Mouse (Mus musculus): ENCODE data around the gene Sars. TPM values are rescaled to one million over a fixed set of nuclear protein-coding genes. Genes with fewer than 3 reads are reported as not detected.

Gene Sars
- polyA plus RNA-seq, 1 experiment: 272 TPM

DNA sequence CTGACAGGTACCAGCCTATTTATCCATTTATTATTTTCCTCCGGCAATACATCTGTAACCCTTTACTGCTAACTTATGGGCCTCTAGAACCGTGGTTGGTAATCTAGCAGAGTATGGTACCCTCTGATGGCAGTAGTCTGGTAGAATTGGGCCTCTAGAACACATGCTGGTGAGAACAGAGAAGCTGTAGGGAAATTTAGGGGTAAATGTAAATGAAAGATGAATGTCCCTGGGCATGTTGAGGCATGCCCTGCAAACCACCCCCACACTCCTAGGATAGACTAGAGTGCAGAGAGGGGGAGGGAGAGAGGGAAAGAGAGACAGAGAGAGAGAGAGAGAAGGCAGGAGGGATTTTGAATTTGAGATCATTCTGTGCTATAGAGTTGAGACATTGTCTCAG lies 60.6 kb downstream of the Sars start:
- Histone ChIP-seq H3K27me3 (ENCODE audit: control insufficient read depth, insufficient read depth, insufficient read length) (no peaks in the 10 kb centered on the region), H3ac (ENCODE audit: control insufficient read depth, insufficient read length, low read depth) (peak overlapping the region; percentile 12), H3K79me2 (ENCODE audit: control insufficient read depth, insufficient read depth) (peaks cover 14% of the 10 kb centered on the region), H3K36me3 (ENCODE audit: control insufficient read depth, insufficient read depth) (peaks cover 17% of the 10 kb centered on the region), H3K4me3 (ENCODE audit: insufficient read depth, poor library complexity, severe bottlenecking) (peak overlapping the region; percentile 43), H3K79me3 (ENCODE audit: low read depth) (peaks cover 2% of the 10 kb centered on the region)
- no peak for TF ChIP-seq FOSL1 (IDR thresholded peaks at IDR 0.05; ENCODE audit: insufficient read depth, low read length, poor library complexity, severe bottlenecking)
- TF ChIP-seq CTCF (IDR thresholded peaks at IDR 0.05; ENCODE audit: control insufficient read depth, insufficient read depth, insufficient read length): no peak
- no peak for TF ChIP-seq CEBPB (IDR thresholded peaks at IDR 0.05; ENCODE audit: low read depth)
- TF ChIP-seq MYOD1 (IDR thresholded peaks at IDR 0.05; ENCODE audit: control insufficient read depth, insufficient read length, low read depth): no peak
- no peak for TF ChIP-seq USF1 (IDR thresholded peaks at IDR 0.05; ENCODE audit: low read depth)
- no peak for TF ChIP-seq MYOG (IDR thresholded peaks at IDR 0.05; ENCODE audit: control insufficient read depth, extremely low read depth, insufficient read length)
- no peak for TF ChIP-seq MAX (IDR thresholded peaks at IDR 0.05)

DNA sequence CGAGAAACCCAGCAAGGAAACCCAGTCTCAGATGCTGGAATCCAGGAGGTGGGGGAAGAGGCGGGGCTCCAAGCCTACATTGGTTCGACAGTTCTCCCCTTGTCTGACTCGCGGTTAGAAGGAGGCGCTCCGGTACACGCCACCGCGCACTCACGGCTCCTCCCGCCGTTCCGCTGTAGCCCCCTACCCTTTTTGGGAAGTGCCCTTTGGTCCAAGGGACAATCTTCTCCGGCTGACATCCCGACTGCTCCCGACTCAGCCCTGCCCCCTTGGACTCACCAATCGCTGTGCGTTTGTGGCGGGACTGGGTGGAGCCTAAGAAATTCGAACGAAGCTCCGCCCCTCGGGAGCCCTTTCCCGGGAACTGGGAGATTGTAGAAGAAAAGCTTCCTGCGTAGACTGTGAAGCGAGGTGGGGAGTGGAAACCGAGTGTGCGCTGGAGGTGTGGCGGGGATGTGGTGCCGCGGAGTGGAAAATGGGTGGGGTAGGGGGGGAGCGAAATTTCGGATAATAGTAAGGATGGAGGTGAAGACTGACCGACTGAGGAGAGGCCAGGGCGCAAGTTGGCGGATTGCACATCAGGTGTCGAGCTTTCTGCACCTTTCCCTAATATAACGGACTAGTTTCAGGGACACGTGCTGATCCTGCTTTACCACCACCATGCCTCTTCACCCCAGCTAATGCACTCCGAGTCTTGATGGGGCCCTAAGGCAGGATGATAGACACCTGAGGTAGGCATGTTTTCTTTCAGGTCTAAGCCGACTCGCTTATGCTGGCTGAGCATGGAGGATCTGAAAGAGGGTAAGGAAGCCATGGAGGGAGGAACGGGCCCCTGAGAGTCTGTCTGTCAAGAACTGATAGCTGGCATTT lies 61.3 kb downstream of the Sars start, which contains the start of gene Psrc1:
Gene Psrc1 (plus strand): TSS at position 355 of the 870 bp plus-strand sequence.
- Histone ChIP-seq H3K27me3 (ENCODE audit: control insufficient read depth, insufficient read depth, insufficient read length) (no peaks in the 10 kb centered on the region), H3K79me3 (ENCODE audit: low read depth) (peaks cover 2% of the 10 kb centered on the region)
- TF ChIP-seq MYOD1 (IDR thresholded peaks at IDR 0.05; ENCODE audit: control insufficient read depth, insufficient read length, low read depth): no peak

DNA sequence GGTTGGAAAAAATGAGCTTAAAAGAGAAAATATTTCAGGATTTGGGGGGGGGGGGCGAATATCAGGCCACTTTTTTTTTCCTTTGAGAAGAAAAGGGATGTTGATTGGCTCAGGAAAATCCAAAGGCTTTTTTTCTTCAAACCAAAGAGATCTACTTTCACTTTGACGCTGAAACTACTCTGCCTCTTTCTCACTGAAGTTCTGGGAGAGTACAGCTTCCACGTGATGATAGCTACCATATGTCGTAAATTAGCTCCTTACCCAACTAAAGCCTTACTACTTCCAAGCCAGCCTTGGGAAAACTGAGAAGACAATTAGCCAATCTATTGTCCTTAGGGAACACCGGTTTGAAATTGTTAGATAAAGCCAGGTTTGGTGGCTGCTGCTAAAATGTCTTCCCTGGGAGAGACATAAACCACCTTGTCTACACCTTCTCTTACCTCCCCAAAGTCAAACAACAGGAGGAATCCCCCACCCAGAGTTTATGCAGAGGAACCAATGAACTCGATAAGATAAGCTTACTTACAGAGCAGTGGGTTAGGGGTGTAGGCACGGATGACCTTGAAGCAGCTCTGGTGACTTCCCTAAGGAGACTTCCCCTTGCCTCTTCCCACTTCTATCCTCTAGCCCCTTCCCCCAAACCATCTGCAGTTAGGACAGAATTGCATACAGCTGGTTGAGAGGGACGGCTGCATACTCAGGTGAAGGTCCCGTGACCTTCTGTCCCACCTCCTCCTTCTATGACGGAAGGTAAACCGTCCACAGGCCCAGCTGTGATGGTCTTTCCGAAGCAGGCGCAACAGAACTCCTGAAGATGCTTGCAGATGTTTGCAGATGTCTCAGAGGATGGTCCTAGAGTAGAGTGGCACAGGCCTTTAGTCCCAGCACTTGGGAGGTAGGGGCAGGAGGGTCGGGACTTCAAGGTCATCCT lies 62.8 kb downstream of the Sars start:
- Histone ChIP-seq H3K36me3 (ENCODE audit: control insufficient read depth, insufficient read depth) (peaks cover 11% of the 10 kb centered on the region), H3ac (ENCODE audit: control insufficient read depth, insufficient read length, low read depth) (no peak overlapping the region), H3K79me3 (ENCODE audit: low read depth) (peaks cover 2% of the 10 kb centered on the region), H3K79me2 (ENCODE audit: control insufficient read depth, insufficient read depth) (peaks cover 14% of the 10 kb centered on the region), H3K27me3 (ENCODE audit: control insufficient read depth, insufficient read depth, insufficient read length) (peaks cover 9% of the 10 kb centered on the region), H3K4me3 (ENCODE audit: insufficient read depth, poor library complexity, severe bottlenecking) (no peak overlapping the region)
- peak; percentile 26 for TF ChIP-seq USF1 (IDR thresholded peaks at IDR 0.05; ENCODE audit: low read depth)
- TF ChIP-seq CTCF (IDR thresholded peaks at IDR 0.05; ENCODE audit: control insufficient read depth, insufficient read depth, insufficient read length): no peak
- TF ChIP-seq MYOD1 (IDR thresholded peaks at IDR 0.05; ENCODE audit: control insufficient read depth, insufficient read length, low read depth): no peak
- TF ChIP-seq MAX (IDR thresholded peaks at IDR 0.05): no peak

More for the DNA sequence above, 61.3 kb downstream of the Sars start, which contains the start of gene Psrc1:
- Histone ChIP-seq H3K36me3 (ENCODE audit: control insufficient read depth, insufficient read depth) (peaks cover 17% of the 10 kb centered on the region), H3ac (ENCODE audit: control insufficient read depth, insufficient read length, low read depth) (peak within 1 kb of the TSS; percentile 56), H3K79me2 (ENCODE audit: control insufficient read depth, insufficient read depth) (peaks cover 14% of the 10 kb centered on the region), H3K4me3 (ENCODE audit: insufficient read depth, poor library complexity, severe bottlenecking) (peak within 1 kb of the TSS; percentile 43)

DNA sequence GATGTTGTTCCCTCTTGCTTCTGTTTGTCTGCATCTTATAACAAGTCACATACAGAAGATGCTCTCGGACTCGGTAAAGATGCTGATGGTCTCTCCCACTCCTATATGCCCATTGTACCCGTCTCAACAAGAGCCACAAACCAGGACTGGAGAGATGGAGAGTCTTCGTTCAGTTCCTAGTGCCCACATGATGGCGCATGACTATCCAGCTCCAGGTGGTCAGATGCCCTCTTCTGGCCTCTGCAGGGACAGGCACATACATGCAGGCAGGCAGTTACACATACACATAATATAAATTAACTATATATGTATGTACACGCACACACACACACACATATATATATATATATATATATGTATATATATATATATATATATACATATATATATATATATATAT lies 64.3 kb downstream of the Sars start:
- peaks cover 14% of the 10 kb centered on the region for H3K27me3 ChIP-seq (ENCODE audit: control insufficient read depth, insufficient read depth, insufficient read length)
- H3K79me3 ChIP-seq (ENCODE audit: low read depth): peaks cover 2% of the 10 kb centered on the region
- TF ChIP-seq MYOG (IDR thresholded peaks at IDR 0.05; ENCODE audit: control insufficient read depth, extremely low read depth, insufficient read length) (no peak), USF1 (IDR thresholded peaks at IDR 0.05; ENCODE audit: low read depth) (no peak), CEBPB (IDR thresholded peaks at IDR 0.05; ENCODE audit: low read depth) (no peak), MAX (IDR thresholded peaks at IDR 0.05) (no peak), CTCF (IDR thresholded peaks at IDR 0.05; ENCODE audit: control insufficient read depth, insufficient read depth, insufficient read length) (peak; percentile 62), MYOD1 (IDR thresholded peaks at IDR 0.05; ENCODE audit: control insufficient read depth, insufficient read length, low read depth) (no peak)
- H3ac ChIP-seq (ENCODE audit: control insufficient read depth, insufficient read length, low read depth): no peak overlapping the region
- no peak overlapping the region for H3K4me3 ChIP-seq (ENCODE audit: insufficient read depth, poor library complexity, severe bottlenecking)
- H3K36me3 ChIP-seq (ENCODE audit: control insufficient read depth, insufficient read depth): no peaks in the 10 kb centered on the region
- H3K79me2 ChIP-seq (ENCODE audit: control insufficient read depth, insufficient read depth): peaks cover 14% of the 10 kb centered on the region

DNA sequence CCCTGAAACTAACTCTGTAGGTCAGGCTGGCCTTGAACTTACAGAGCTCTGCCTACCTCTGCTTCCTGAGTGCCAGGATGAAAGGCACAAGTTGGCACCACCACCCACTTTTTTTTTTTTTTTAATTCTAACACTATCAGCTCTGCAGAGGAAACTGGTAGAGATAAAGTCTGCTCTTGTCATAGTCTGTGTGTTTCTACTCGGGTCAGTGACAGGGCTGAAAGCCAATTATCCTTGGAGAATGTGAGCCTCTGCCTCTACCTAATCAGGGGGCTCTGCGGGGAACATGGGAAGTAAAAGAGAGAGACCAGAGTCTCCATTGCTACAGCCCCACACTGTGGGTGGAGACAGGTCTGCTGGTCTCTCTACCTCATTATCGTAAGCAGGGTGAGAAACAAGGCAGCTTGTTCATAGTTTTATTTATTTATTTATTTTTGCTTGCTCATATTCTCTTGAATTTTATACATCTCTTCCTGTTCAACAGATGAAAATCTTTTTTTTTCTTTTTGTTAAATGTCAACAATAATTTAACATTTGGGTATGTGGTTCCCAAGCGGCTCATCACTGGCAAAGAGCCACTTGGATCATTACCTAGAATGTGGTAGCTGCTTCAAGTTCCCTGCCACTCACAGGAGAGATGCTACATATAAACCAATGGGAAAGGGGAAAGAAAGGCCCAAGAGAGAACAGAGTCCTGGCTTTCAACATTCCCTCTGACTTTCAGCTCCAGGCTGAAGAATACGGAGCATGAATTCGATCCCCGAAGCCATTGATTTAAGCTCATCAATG lies 65.9 kb downstream of the Sars start:
- Histone ChIP-seq H3ac (ENCODE audit: control insufficient read depth, insufficient read length, low read depth) (no peak overlapping the region), H3K79me3 (ENCODE audit: low read depth) (no peaks in the 10 kb centered on the region), H3K79me2 (ENCODE audit: control insufficient read depth, insufficient read depth) (no peaks in the 10 kb centered on the region)

More for the DNA sequence above, 65.9 kb downstream of the Sars start:
- Histone ChIP-seq H3K27me3 (ENCODE audit: control insufficient read depth, insufficient read depth, insufficient read length) (peaks cover 27% of the 10 kb centered on the region), H3K36me3 (ENCODE audit: control insufficient read depth, insufficient read depth) (no peaks in the 10 kb centered on the region), H3K4me3 (ENCODE audit: insufficient read depth, poor library complexity, severe bottlenecking) (no peak overlapping the region)
- TF ChIP-seq USF1 (IDR thresholded peaks at IDR 0.05; ENCODE audit: low read depth): no peak
- TF ChIP-seq CTCF (IDR thresholded peaks at IDR 0.05; ENCODE audit: control insufficient read depth, insufficient read depth, insufficient read length): no peak
- TF ChIP-seq MYOG (IDR thresholded peaks at IDR 0.05; ENCODE audit: control insufficient read depth, extremely low read depth, insufficient read length): no peak
- TF ChIP-seq CEBPB (IDR thresholded peaks at IDR 0.05; ENCODE audit: low read depth): no peak
- TF ChIP-seq FOSL1 (IDR thresholded peaks at IDR 0.05; ENCODE audit: insufficient read depth, low read length, poor library complexity, severe bottlenecking): no peak

Other genes with a start within 250 kb of the Sars start
- 1.7 TPM for gene Cyb561d1, start 244.0 kb downstream of the Sars start, polyA plus RNA-seq (2012; fragmentation: generic; extraction: Trizol)
- gene Atxn7l2, start 234.3 kb downstream of the Sars start, polyA plus RNA-seq (2012; fragmentation: generic; extraction: Trizol): 6.8 TPM
- not detected for gene Sypl2, start 218.6 kb downstream of the Sars start, polyA plus RNA-seq (2012; fragmentation: generic; extraction: Trizol)
- gene Psma5, start 188.3 kb downstream of the Sars start, polyA plus RNA-seq (2012; fragmentation: generic; extraction: Trizol): 289 TPM
- gene Sort1, start 161.1 kb downstream of the Sars start, polyA plus RNA-seq (2012; fragmentation: generic; extraction: Trizol): 0.41 TPM
- gene Mybphl, start 80.3 kb downstream of the Sars start, polyA plus RNA-seq (2012; fragmentation: generic; extraction: Trizol): not detected
- 27.9 TPM for gene Psrc1, start 61.4 kb downstream of the Sars start, polyA plus RNA-seq (2012; fragmentation: generic; extraction: Trizol)
- gene Celsr2, start 29.7 kb downstream of the Sars start, polyA plus RNA-seq (2012; fragmentation: generic; extraction: Trizol): not detected
- not detected for gene 1700013F07Rik, start 88.9 kb upstream of the Sars start, polyA plus RNA-seq (2012; fragmentation: generic; extraction: Trizol)
- gene 5330417C22Rik, start 91.3 kb upstream of the Sars start, polyA plus RNA-seq (2012; fragmentation: generic; extraction: Trizol): 0.01 TPM
- gene Tmem167b, start 117.3 kb upstream of the Sars start, polyA plus RNA-seq (2012; fragmentation: generic; extraction: Trizol): 13.0 TPM
- 12.3 TPM for gene Taf13, start 126.5 kb upstream of the Sars start, polyA plus RNA-seq (2012; fragmentation: generic; extraction: Trizol)
- gene Wdr47, start 146.1 kb upstream of the Sars start, polyA plus RNA-seq (2012; fragmentation: generic; extraction: Trizol): 3.4 TPM
- gene Clcc1, start 208.7 kb upstream of the Sars start, polyA plus RNA-seq (2012; fragmentation: generic; extraction: Trizol): 19.8 TPM

All from C2C12 (cell line).